Mouse (Mus musculus) megakaryocyte, embryonic 14.5 days (primary cell): ENCODE data around the gene Wnt4.

Experiments used
- FLI1 ChIP-seq: IDR thresholded peaks from 2 replicates; pipeline ENCODE4 v1.6.1; 2012; ENCODE audit warnings: low read length, inconsistent platforms, mixed read lengths
- GATA1 ChIP-seq: IDR thresholded peaks from 3 replicates; pipeline ENCODE4 v1.6.1; 2012; ENCODE audit warnings: mixed read lengths, low read length, inconsistent platforms, borderline replicate concordance

DNA sequence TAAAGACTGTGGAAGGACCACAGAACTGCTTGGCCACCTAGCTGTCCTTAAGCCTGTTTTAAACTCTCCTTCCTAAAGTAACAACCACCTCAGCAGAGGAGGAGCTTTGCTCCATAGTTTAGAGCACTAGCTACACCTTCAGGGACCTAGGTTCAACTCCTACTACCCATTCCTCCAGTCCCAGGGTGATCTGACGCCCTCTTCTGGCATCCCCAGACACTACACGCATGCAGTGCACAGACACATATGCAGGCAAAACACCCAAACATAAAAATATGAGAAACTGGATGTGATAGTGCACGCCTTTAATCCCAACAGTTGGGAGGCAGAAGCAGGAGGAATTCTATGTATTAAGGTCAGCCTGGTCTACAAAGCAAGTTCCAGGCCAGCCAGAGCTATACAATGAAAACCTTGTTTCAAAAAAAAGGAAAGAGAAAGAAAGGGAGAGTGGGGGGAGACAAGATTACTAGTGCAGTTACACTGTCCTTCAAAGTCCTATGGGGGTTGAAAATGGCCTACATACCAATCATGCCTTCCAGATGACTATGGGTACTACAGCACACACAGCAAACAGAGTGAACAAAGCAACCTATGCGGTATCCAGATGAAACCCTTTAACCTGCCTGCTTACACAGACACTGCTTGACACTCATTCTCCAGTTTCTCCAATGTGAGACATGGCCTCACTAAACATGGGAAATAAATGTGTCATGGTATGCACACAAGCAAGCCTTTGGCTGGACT lies 38.9 kb downstream of the Wnt4 start:
- TF ChIP-seq GATA1 (no peak), FLI1 (no peak)
